Mouse (Mus musculus) forebrain, embryonic 16.5 days (tissue): ENCODE measurements around the gene Gm45711. TPM values are rescaled to one million over a fixed set of nuclear protein-coding genes. Genes with fewer than 3 reads are reported as not detected.

Experiments used
- ATAC-seq: fragments of 200-750 bp; cut with Nextera tagmentation; 2 replicates; pipeline ENCODE4 v1.8.0; 2017; ENCODE audit warnings: mild to moderate bottlenecking, moderate library complexity
- H3K27ac ChIP-seq: fragments of 300-500 bp; sonication (generic); 2 replicates; pipeline ENCODE4 v1.5.1; 2014; ENCODE audit warnings: low read length, control low read depth
- H3K27me3 ChIP-seq: fragments of 300-500 bp; sonication (generic); replicated peaks from 2 replicates; pipeline ENCODE4 v1.6.1; 2014; ENCODE audit warnings: low read length; ENCODE audit not compliant: control insufficient read depth, insufficient read depth
- H3K36me3 ChIP-seq: fragments of 300-500 bp; sonication (generic); 2 replicates; pipeline ENCODE4 v1.6.1; 2014; ENCODE audit not compliant: control insufficient read depth, insufficient read depth
- H3K4me1 ChIP-seq: fragments of 300-500 bp; sonication (generic); replicated peaks from 2 replicates; pipeline ENCODE4 v1.6.1; 2014; ENCODE audit warnings: low read length; ENCODE audit not compliant: control insufficient read depth, insufficient read depth
- H3K4me2 ChIP-seq: fragments of 300-500 bp; sonication (generic); 2 replicates; pipeline ENCODE4 v1.6.1; 2014; ENCODE audit warnings: mild to moderate bottlenecking, low read length, control low read depth
- H3K4me3 ChIP-seq: fragments of 300-500 bp; sonication (generic); replicated peaks from 2 replicates; pipeline ENCODE4 v1.5.1; 2014; ENCODE audit warnings: mild to moderate bottlenecking, low read length, control low read depth
- H3K9ac ChIP-seq: fragments of 300-500 bp; sonication (generic); replicated peaks from 2 replicates; pipeline ENCODE4 v1.6.1; 2014; ENCODE audit warnings: low read depth, low read length, control low read depth
- H3K9me3 ChIP-seq: fragments of 300-500 bp; sonication (generic); 2 replicates; pipeline ENCODE4 v1.6.1; 2016; ENCODE audit warnings: low read length; ENCODE audit not compliant: control insufficient read depth
- WGBS: fragments of 180-500 bp; shearing (Covaris S2); extraction: QIAGEN DNeasy Blood & Tissue Kit; methylation state at CpG from one replicate; pipeline ENCODE4 v1.1.7; 2014; 5-methylcytosine and 5-hydroxymethylcytosine counted together
- polyA plus RNA-seq: library from polyadenylated mRNA; unstranded; fragments of >200 nt; fragmentation: Nextera tagmentation; extraction: Ambion mirVana; gene quantifications from 2 replicates; pipeline ENCODE4 v1.2.1, GENCODE M21; 2015

Gm45711 gene
- polyA plus RNA-seq, 1 experiment from 2014 or later, result not detected

DNA sequence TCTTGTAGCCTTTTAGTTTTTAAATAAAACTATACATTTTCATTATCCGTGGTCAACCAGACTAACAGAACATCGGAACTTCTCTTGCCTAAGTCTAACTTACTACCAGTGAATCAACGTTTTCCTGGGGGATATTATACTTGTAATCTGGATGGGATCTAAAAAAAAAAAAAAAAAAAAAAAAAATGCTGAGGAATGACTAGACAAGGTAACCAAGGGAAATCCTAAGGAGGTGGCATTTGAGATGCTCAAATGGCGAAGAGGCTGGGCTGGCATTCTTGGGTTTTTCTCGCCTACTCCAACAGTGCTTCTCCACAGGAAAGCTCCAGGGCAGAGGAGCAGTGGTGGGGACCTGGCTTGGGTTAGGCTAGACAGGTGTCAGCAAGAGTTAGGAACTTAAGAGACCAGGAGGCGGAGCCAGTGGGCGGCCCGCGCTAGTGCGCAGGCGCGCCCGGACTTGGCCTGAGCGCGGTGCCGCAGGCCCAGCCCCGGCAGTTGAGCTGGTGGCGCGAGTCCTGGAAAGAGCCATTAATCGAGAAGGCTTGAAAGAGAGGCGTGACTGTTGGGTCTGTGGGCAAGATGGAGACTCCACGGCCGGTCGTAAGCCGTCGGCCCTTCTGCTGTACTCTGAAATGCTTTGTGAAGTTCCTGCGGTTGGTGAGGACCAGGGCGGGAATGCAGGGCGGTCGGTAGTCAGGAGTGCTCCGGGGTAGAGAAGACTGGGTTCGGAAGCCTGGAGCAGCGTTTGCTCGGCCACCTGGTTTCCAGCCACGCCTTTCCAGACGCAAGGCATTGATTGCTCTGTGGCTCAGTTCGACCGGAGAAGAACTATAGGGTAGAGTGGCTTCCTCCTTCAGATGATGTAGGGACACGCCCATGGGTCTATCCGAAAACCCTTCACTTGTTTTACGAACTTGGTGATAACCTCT, 59.2 kb downstream of the Gm45711 start, which contains the start of gene Cklf:
Gene Cklf, plus strand, starts transcription at position 423 of the 929 bp plus-strand sequence.
- H3K4me1 ChIP-seq, result peaks cover 27% of the 10 kb centered on the region
- WGBS, result 4% methylated on average over 41 of the region's 41 CpGs
- no peaks in the 10 kb centered on the region for H3K36me3 ChIP-seq
- H3K4me3 ChIP-seq, result peak within 1 kb of the TSS; percentile 76
- no peaks in the 10 kb centered on the region for H3K9me3 ChIP-seq
- H3K27ac ChIP-seq, result peak within 1 kb of the TSS; percentile 61
- H3K4me2 ChIP-seq, result peak within 1 kb of the TSS; percentile 89
- no peaks in the 10 kb centered on the region for H3K27me3 ChIP-seq
- peak; percentile 79 for ATAC-seq
- H3K9ac ChIP-seq, result peak within 1 kb of the TSS; percentile 72

DNA sequence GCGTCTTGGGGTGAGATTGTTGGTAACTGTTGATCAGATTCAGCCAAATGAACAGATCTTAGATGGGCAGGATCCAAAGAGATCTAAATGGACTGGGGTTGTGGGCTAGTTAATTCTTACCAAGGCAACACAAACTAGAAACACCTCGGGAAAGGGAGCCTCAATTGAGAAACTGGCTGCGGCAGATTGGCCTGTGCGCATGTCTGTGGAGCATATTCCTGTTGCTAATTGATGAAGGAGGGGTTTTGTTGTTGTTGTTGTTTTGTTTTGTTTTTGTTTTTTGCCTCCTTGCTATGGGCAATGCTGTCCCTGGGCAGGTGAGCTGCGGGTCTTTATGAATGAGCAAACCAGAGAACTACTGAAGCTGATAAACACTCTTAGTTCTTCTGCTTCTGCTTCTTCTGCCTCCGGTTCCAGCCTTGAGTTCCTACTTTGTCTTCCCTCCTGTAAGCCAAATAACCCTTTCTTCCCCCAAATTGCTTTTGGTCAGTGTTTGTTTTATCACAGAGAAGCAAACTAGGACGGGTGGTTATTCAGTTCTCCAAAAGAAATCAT, 60.4 kb downstream of the Gm45711 start:
- Histone ChIP-seq H3K36me3 (no peaks in the 10 kb centered on the region), H3K4me3 (no peak overlapping the region), H3K27me3 (no peaks in the 10 kb centered on the region), H3K4me2 (no peak overlapping the region), H3K27ac (no peak overlapping the region), H3K4me1 (peaks cover 27% of the 10 kb centered on the region), H3K9me3 (no peaks in the 10 kb centered on the region), H3K9ac (no peak overlapping the region)
- ATAC-seq, result no peak
- 87% methylated on average over 7 of the region's 7 CpGs for WGBS

DNA sequence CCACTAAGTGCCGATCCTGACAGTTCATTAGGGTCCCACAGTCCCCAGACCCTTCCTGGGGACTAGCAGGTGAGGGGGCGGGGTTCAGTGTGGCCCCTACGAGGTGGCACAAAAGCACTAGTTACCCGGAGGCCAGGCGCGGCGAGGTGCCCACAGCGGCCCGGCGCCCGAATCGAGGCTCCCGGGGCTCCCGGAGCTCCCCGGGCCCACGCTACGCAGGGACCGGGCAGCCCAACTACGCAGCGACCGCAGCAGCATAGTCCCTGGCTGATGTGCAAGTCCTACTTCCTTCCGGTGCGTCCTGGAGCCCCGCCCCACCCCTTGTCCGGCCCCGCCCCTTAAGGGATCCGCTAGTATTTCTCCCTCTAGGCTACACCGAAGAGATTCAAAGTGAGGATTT, 61.6 kb downstream of the Gm45711 start, which contains the start of gene Tk2:
Gene Tk2, minus strand, starts transcription at position 283 of the 400 bp plus-strand sequence.
- under 1% methylated on average over 28 of the region's 28 CpGs for WGBS
- H3K27me3 ChIP-seq, result no peaks in the 10 kb centered on the region
- H3K9me3 ChIP-seq, result no peaks in the 10 kb centered on the region
- H3K4me3 ChIP-seq, result peak within 1 kb of the TSS; percentile 87
- H3K4me1 ChIP-seq, result peaks cover 27% of the 10 kb centered on the region
- no peaks in the 10 kb centered on the region for H3K36me3 ChIP-seq
- no peak within 1 kb of the TSS for H3K27ac ChIP-seq
- ATAC-seq, result peak; percentile 93
- peak within 1 kb of the TSS; percentile 84 for H3K9ac ChIP-seq
- H3K4me2 ChIP-seq, result peak within 1 kb of the TSS; percentile 88

DNA sequence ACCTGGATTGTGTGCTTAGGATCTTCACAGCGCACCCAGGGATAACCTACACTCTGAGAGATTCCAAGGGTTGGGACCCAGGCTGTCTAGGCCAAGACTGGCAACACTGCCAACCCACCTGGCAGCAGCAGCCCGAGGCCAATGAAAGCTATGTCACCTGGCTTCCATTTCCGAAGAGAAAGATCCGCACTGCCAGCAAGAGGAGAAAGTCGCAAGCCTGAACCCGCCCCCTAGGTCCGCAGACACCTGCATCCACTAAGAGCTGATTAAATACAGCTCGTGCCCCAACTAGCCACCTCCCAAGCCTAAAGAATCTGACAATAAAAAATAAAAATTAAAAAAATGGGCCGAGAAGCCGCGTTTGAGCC, 62.0 kb downstream of the Gm45711 start:
- no peak; the same call in 1 of the 2 replicates for ATAC-seq
- H3K4me3 ChIP-seq, result peak overlapping the region; percentile 87
- no peak overlapping the region for H3K27ac ChIP-seq
- peaks cover 1% of the 10 kb centered on the region for H3K36me3 ChIP-seq
- H3K4me1 ChIP-seq, result peaks cover 27% of the 10 kb centered on the region
- 3% methylated on average over 11 of the region's 11 CpGs for WGBS
- H3K27me3 ChIP-seq, result no peaks in the 10 kb centered on the region
- H3K9me3 ChIP-seq, result no peaks in the 10 kb centered on the region
- peak overlapping the region; percentile 88 for H3K4me2 ChIP-seq
- H3K9ac ChIP-seq, result peak overlapping the region; percentile 84

DNA sequence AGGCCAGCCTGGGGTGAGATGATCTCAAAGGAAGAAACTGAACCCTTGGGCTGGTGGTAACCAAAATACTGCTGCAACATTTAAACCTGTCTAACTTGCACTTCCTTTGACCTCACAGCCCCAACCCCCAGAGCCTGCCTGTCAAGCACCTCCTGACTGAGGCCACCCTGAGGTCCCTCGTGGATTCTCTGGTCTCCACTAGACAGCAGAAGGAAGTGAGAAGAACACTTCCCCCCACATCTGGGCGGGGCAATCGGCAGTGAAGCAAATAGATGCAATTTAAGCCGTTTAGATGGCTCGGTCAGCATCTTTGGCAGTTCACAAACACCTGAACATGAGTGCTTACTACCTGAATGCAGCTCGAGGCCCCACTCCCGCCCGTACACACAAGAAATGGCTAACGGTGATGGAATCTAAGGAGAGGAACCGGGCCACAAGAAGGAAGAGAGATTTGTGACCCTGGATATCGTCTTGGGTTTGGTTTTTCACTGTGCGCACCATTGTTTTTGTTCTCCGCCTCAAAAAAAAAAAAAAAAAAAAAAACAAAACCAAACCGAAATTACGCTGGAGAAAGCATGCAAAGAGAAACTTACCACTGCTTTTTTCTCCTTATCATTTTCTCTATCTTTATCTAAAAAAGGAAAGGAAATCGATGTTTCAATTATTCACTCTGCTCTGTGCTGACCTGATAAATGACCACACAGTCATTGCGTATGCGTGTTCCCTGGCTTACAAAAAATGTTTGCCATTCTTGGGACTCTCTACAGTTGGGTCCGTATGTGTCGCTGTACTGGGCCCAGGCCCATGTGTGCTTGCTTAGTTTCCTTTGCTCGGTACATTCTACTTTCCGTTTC, 62.6 kb downstream of the Gm45711 start:
- Histone ChIP-seq H3K4me1 (peaks cover 27% of the 10 kb centered on the region), H3K27me3 (no peaks in the 10 kb centered on the region), H3K9me3 (no peaks in the 10 kb centered on the region), H3K36me3 (peaks cover 6% of the 10 kb centered on the region), H3K27ac (no peak overlapping the region), H3K4me2 (peak overlapping the region; percentile 88), H3K9ac (peak overlapping the region; percentile 84), H3K4me3 (peak overlapping the region; percentile 87)
- WGBS, result 73% methylated on average over 22 of the region's 22 CpGs
- no peak for ATAC-seq

DNA sequence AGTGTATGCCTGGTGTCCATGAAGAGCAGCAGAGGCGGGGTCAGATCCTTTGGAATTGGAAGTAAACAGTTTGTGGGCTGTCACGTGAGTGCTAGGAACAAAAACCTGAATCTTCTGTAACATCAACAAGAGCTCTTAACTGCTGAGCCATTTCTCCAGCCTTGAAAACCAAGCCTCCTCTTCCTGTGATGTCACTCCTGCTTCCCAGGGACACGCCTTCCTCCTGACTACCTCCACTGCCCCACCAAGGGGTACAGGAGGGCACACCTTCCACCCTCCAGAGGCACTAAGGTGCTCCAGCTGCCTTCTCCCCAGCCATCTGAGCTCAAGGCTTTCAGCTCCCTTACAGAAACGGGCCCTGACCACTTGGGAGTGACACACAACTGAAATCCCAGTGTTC, 63.3 kb downstream of the Gm45711 start:
- WGBS, result 92% methylated on average over 4 of the region's 4 CpGs
- no peak overlapping the region for H3K9ac ChIP-seq
- peaks cover 23% of the 10 kb centered on the region for H3K4me1 ChIP-seq
- H3K36me3 ChIP-seq, result peaks cover 12% of the 10 kb centered on the region
- no peak overlapping the region for H3K4me2 ChIP-seq
- no peaks in the 10 kb centered on the region for H3K27me3 ChIP-seq
- no peak overlapping the region for H3K27ac ChIP-seq
- no peak overlapping the region for H3K4me3 ChIP-seq
- ATAC-seq, result no peak
- H3K9me3 ChIP-seq, result no peaks in the 10 kb centered on the region

DNA sequence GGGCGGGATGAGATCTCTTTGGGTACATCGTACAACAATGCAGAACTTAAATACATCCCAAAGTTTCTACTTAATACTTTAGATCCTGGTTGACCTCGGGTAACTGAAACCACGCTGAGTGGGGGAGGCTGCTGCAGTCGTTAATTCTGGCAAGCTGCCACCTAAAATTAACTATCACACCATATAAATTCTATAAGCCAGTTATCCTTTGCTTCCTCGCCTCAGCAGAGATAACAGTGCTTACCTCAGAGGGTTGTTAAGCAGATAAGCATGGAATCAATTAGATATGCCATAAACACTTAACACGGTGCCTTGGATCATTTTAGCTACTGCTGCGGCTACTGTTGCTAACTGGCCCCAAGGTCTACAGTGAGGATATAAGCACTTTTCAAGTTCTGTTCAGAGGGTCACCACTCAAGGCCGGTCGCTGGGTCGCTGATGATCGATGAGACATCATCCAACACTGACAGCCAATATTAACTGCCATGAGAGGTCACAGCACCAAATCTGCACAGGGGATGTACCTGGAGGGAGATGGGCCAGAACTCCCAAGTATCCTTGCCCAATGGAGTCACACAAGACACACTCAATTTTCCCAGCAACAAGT, 67.7 kb downstream of the Gm45711 start:
- no peaks in the 10 kb centered on the region for H3K27me3 ChIP-seq
- H3K9ac ChIP-seq, result no peak overlapping the region
- WGBS, result 84% methylated on average over 12 of the region's 12 CpGs
- peaks cover 5% of the 10 kb centered on the region for H3K4me1 ChIP-seq
- no peaks in the 10 kb centered on the region for H3K9me3 ChIP-seq
- H3K27ac ChIP-seq, result no peak overlapping the region
- H3K4me2 ChIP-seq, result no peak overlapping the region
- peaks cover 33% of the 10 kb centered on the region for H3K36me3 ChIP-seq
- H3K4me3 ChIP-seq, result no peak overlapping the region
- no peak for ATAC-seq

DNA sequence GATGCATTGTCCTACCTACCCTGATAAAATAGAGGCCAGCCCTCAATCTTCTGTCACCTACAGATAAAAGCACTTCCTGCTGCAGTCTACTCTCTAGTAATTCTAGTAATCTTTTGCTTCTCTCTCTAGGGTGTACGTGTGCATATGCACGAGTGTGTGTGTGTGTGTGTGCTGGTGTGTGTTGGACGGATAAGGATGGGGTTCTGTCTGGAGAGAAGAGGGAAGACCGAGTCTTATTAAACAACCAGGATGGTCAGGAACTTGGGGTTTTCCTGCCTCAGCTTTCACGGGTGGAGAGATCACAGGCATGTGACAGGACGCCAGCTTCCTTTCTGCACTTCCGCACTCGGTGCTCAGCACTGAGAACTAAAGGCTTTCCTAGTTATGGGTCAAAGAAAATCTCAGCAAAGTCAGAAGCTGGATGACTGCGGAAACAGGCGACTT, 70.4 kb downstream of the Gm45711 start:
- H3K27me3 ChIP-seq, result no peaks in the 10 kb centered on the region
- ATAC-seq, result no peak
- WGBS, result 89% methylated on average over 10 of the region's 10 CpGs
- H3K36me3 ChIP-seq, result peaks cover 43% of the 10 kb centered on the region
- H3K27ac ChIP-seq, result no peak overlapping the region
- H3K9me3 ChIP-seq, result no peaks in the 10 kb centered on the region
- no peak overlapping the region for H3K4me3 ChIP-seq
- H3K4me1 ChIP-seq, result no peaks in the 10 kb centered on the region
- H3K4me2 ChIP-seq, result no peak overlapping the region
- no peak overlapping the region for H3K9ac ChIP-seq
